Mouse (Mus musculus): Measurements from ENCODE around the gene Ints1.

DNA sequence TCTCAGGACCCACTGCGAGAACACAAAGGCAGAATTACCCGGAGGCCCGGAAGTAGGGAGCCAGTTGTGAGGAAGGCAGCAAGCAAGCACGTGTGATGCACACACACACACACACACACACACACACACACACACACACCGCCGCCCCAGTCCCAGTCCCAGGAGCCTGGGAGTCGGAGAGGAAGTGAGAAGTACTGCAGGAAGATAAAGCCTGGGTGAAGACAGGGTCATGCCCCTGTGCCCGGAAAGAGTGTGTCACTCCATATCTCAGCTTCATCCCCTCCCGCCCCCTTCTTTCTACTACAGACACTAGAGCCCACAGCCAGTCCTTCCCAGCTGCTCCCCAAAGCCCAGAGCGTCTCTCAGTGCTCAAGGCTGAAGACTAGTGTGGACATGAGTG lies 73.2 kb downstream of the Ints1 start:
- TF ChIP-seq CTCF (IDR thresholded peaks at IDR 0.05; ENCODE audit: low read depth, low read length) (no peak), POLR2A (IDR thresholded peaks at IDR 0.05; ENCODE audit: borderline replicate concordance, low read depth, low read length) (no peak)

Data from bone marrow macrophage, adult 2 months (primary cell).